In genomic region chr12:72053303-72053702, GRCm38 (mm10) we compare ENCODE assay signal across 8 mouse cellular contexts. TPM values are rescaled to one million over a fixed set of nuclear protein-coding genes. Genes with fewer than 3 reads are reported as not detected.
DNase-seq lines count a peak whose midpoint lies in the region; ATAC-seq and TF ChIP-seq lines count a peak whose summit lies in the region.
"Had no signal": no experiment of that assay in that cellular context is flagged by ENCODE, and none has a peak within 500 bp of the region (broad histone marks: within the 10 kb centered on the region; RNA-seq: fewer than 3 reads in every experiment).

No protein-coding gene starts in this region.

- no peak overlapping the region for H3K27ac ChIP-seq in intestine, postnatal 0 days (ENCODE audit: low read depth, low read length)
- H3K27ac ChIP-seq in intestine, embryonic 15.5 days: no peak overlapping the region
- H3K27ac ChIP-seq in forebrain, embryonic 16.5 days (ENCODE audit: low read length): no peak overlapping the region
- H3K27ac ChIP-seq: liver, embryonic 15.5 days had no signal

- peak; percentile 60 for DNase-seq in 416B (ENCODE audit: low read depth)
- DNase-seq in forelimb bud, embryonic 11.5 days (ENCODE audit: low read depth, low spot score): peak; percentile 34
- DNase-seq in frontal cortex, postnatal 25 days (ENCODE audit: low spot score in 2 of 2): no peak

- no peaks in the 10 kb centered on the region for H3K36me3 ChIP-seq in intestine, postnatal 0 days (ENCODE audit: control insufficient read depth, insufficient read depth)
- no peaks in the 10 kb centered on the region for H3K36me3 ChIP-seq in intestine, embryonic 15.5 days
- H3K36me3 ChIP-seq in E14TG2a.4 (ENCODE audit: insufficient read depth, low read length): no peaks in the 10 kb centered on the region
- no peaks in the 10 kb centered on the region for H3K36me3 ChIP-seq in forebrain, embryonic 16.5 days (ENCODE audit: control insufficient read depth, insufficient read depth)
- H3K36me3 ChIP-seq: liver, embryonic 15.5 days had no signal

- WGBS in intestine, postnatal 0 days: 38% methylated on average over 6 of the region's 6 CpGs
- 44% methylated on average over 6 of the region's 6 CpGs for WGBS in intestine, embryonic 15.5 days
- WGBS in forebrain, embryonic 16.5 days: 44% methylated on average over 6 of the region's 6 CpGs

- no peaks in the 10 kb centered on the region for H3K9me3 ChIP-seq in intestine, postnatal 0 days (ENCODE audit: control insufficient read depth)
- no peaks in the 10 kb centered on the region for H3K9me3 ChIP-seq in intestine, embryonic 15.5 days
- peaks cover 40% of the 10 kb centered on the region for H3K9me3 ChIP-seq in E14TG2a.4 (ENCODE audit: low read length)
- H3K9me3 ChIP-seq in forebrain, embryonic 16.5 days (ENCODE audit: control insufficient read depth, low read length): no peaks in the 10 kb centered on the region
- H3K9me3 ChIP-seq: liver, embryonic 15.5 days had no signal

- peak; percentile 73 for TF ChIP-seq CTCF in intestine, postnatal 0 days (IDR thresholded peaks at IDR 0.05; ENCODE audit: low read depth)
- TF ChIP-seq CTCF in E14TG2a.4 (conservative IDR thresholded peaks at IDR 0.05; ENCODE audit: low read length): peak; percentile 43

- ATAC-seq in intestine, postnatal 0 days: no peak
- no peak for ATAC-seq in intestine, embryonic 15.5 days
- ATAC-seq in forebrain, embryonic 16.5 days: no peak

- H3K4me3 ChIP-seq in intestine, postnatal 0 days (ENCODE audit: low read depth, low read length): no peak overlapping the region
- H3K4me3 ChIP-seq in intestine, embryonic 15.5 days (replicated peaks): no peak overlapping the region
- no peak overlapping the region for H3K4me3 ChIP-seq in E14TG2a.4 (replicated peaks; ENCODE audit: low read length)
- no peak overlapping the region for H3K4me3 ChIP-seq in forebrain, embryonic 16.5 days (replicated peaks; ENCODE audit: low read length)
- H3K4me3 ChIP-seq: liver, embryonic 15.5 days had no signal

- no peak overlapping the region for H3K4me2 ChIP-seq in intestine, postnatal 0 days (replicated peaks; ENCODE audit: low read depth)
- H3K4me2 ChIP-seq in intestine, embryonic 15.5 days (replicated peaks): no peak overlapping the region
- no peak overlapping the region for H3K4me2 ChIP-seq in forebrain, embryonic 16.5 days (ENCODE audit: low read length)
- H3K4me2 ChIP-seq: liver, embryonic 15.5 days had no signal

- no peaks in the 10 kb centered on the region for H3K27me3 ChIP-seq in intestine, postnatal 0 days (replicated peaks; ENCODE audit: control insufficient read depth, insufficient read depth, low read length)
- no peaks in the 10 kb centered on the region for H3K27me3 ChIP-seq in intestine, embryonic 15.5 days (replicated peaks)
- H3K27me3 ChIP-seq in E14TG2a.4 (ENCODE audit: insufficient read depth, low read length): no peaks in the 10 kb centered on the region
- no peaks in the 10 kb centered on the region for H3K27me3 ChIP-seq in forebrain, embryonic 16.5 days (replicated peaks; ENCODE audit: control insufficient read depth, insufficient read depth, low read length)

- no peak overlapping the region for H3K9ac ChIP-seq in intestine, postnatal 0 days (ENCODE audit: low read depth, low read length)
- no peak overlapping the region for H3K9ac ChIP-seq in intestine, embryonic 15.5 days
- no peak overlapping the region for H3K9ac ChIP-seq in forebrain, embryonic 16.5 days (replicated peaks; ENCODE audit: low read depth, low read length)
- H3K9ac ChIP-seq: liver, embryonic 15.5 days had no signal

- no peaks in the 10 kb centered on the region for H3K4me1 ChIP-seq in intestine, postnatal 0 days (replicated peaks; ENCODE audit: control insufficient read depth, insufficient read depth, low read length)
- H3K4me1 ChIP-seq in intestine, embryonic 15.5 days (replicated peaks): no peaks in the 10 kb centered on the region
- H3K4me1 ChIP-seq in E14TG2a.4 (replicated peaks; ENCODE audit: low read depth, low read length): peaks cover 16% of the 10 kb centered on the region
- H3K4me1 ChIP-seq in forebrain, embryonic 16.5 days (replicated peaks; ENCODE audit: control insufficient read depth, insufficient read depth, low read length): no peaks in the 10 kb centered on the region
- H3K4me1 ChIP-seq: liver, embryonic 15.5 days had no signal

RNA-seq across cellular contexts. Expression of gene Gpr135, which starts 17.6 kb away (rescaled TPM):
- polyA plus RNA-seq in intestine, postnatal 0 days (2015; fragmentation: Nextera tagmentation; extraction: Ambion mirVana): 0.65 and 0.98 TPM in 2 replicates
- polyA plus RNA-seq in intestine, embryonic 15.5 days (2015; fragmentation: Nextera tagmentation; extraction: Ambion mirVana): 0.54 and 0.68 TPM in 2 replicates
- polyA plus RNA-seq in forebrain, embryonic 16.5 days (2015; fragmentation: Nextera tagmentation; extraction: Ambion mirVana): 4.2 and 5.2 TPM in 2 replicates

RNA-seq across cellular contexts. Expression of gene L3hypdh, which starts 31.9 kb away (rescaled TPM):
- 10.9 and 12.2 TPM in 2 replicates for polyA plus RNA-seq in intestine, postnatal 0 days (2015; fragmentation: Nextera tagmentation; extraction: Ambion mirVana)
- polyA plus RNA-seq in intestine, embryonic 15.5 days (2015; fragmentation: Nextera tagmentation; extraction: Ambion mirVana): 15.2 and 16.2 TPM in 2 replicates
- polyA plus RNA-seq in forebrain, embryonic 16.5 days (2015; fragmentation: Nextera tagmentation; extraction: Ambion mirVana): 7.7 and 8.9 TPM in 2 replicates

RNA-seq across cellular contexts. Expression of gene Jkamp, which starts 32.1 kb away (rescaled TPM):
- polyA plus RNA-seq in intestine, postnatal 0 days (2015; fragmentation: Nextera tagmentation; extraction: Ambion mirVana): 41.3 and 50.2 TPM in 2 replicates
- polyA plus RNA-seq in intestine, embryonic 15.5 days (2015; fragmentation: Nextera tagmentation; extraction: Ambion mirVana): 59.8 and 66.7 TPM in 2 replicates
- polyA plus RNA-seq in forebrain, embryonic 16.5 days (2015; fragmentation: Nextera tagmentation; extraction: Ambion mirVana): 120 and 128 TPM in 2 replicates

Comparison
In these comparisons a context has a peak if more than half of its experiments do, and no peak if none do; other contexts are left out.
1. DNase-seq: peak in 416B (single experiment) and forelimb bud, embryonic 11.5 days (single experiment); none in frontal cortex, postnatal 25 days (0 of 2).